Mouse (Mus musculus) kidney, postnatal 4 days (tissue): Measurements from ENCODE around the gene Tiprl.

Experiments used
- DNase-seq, 2 experiments: peaks; one replicate each; pipeline ENCODE4 v3.0.0; 2021; ENCODE audit warnings: mixed read lengths in 2 of 2

Gene Tiprl

GRCm38 (mm10) chr1:165174059-165174616, 62.7 kb downstream of the Tiprl start:
- no peak for DNase-seq

DNA sequence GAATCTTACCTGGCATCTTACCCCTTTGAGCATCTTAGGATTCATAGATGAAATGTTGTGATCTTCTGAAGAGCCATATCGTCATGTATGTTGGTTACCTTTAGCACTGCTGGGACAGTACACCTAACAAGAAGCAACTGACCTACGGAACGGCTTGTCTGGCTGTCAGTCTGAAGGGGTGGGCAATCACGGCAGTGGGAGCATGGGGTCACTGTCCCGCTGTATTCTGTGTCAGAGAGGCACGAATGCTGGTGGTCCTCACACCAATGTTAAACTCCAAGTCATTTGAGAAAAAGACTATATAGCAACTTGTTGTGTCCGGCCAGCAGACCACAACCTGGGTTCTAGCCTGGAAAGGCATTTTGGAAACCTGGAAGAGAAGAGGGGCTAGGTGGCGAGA, 65.5 kb downstream of the Tiprl start:
- no peak for DNase-seq

- DNase-seq, result no peak
Observed at GRCm38 (mm10) chr1:165170157-165170556, 66.6 kb downstream of the Tiprl start.

- no peak for DNase-seq
Observed at GRCm38 (mm10) chr1:165169462-165169861, 67.3 kb downstream of the Tiprl start.

- DNase-seq, result no peak
Observed at GRCm38 (mm10) chr1:165164920-165165319, 71.9 kb downstream of the Tiprl start.
